Mouse (Mus musculus) brain, embryonic 18.5 days (tissue): ENCODE measurements around the gene Olfr742.

ENCODE experiments used
- DNase-seq: peaks from one replicate; pipeline ENCODE4 v3.0.0-alpha.2; 2012; ENCODE audit warnings: low read depth, low spot score

Olfr742 gene

DNA sequence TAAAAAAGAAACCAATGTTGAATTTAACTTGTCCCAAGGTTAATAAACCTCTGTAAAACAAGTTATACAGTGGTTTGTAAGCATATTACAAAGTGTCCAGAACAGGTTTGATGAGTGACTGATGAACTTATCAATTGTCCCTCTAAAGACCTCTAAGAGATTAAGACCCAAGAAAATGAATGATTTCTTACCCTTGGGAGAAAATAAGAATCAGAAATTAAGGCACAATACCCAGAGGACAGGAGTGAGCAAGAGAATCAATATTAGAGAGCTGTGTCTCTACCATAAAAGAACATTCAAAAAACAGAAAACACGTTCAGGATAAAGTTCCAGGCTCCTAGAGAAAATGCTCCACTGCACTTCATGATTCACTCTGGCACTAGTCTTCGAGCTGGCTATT, at the start of gene Olfr742:
Olfr742 (plus strand) TSS at position 301 of the 400 bp plus-strand sequence.
- DNase-seq: no peak

DNA sequence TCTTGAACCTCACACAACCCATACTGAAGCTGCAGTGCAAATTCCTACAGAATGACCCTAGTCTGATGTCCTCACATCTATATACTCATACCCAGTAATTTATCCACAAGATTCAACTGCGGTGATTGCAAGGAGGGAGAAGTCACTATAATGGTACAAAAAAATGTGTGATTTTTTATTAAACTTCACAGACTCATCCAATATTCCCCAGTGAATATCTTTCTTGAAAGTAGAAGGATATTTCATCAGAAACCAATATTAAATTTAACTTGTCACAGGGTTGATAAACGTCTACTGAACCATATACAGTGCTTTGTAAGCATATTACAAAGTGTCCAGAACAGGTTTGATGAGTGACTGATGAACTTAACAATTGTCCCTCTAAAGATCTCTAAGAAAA, 31.0 kb upstream of the Olfr742 start, which contains the start of gene Olfr741:
Olfr741 (plus strand) TSS at position 301 of the 400 bp plus-strand sequence.
- DNase-seq: no peak

DNA sequence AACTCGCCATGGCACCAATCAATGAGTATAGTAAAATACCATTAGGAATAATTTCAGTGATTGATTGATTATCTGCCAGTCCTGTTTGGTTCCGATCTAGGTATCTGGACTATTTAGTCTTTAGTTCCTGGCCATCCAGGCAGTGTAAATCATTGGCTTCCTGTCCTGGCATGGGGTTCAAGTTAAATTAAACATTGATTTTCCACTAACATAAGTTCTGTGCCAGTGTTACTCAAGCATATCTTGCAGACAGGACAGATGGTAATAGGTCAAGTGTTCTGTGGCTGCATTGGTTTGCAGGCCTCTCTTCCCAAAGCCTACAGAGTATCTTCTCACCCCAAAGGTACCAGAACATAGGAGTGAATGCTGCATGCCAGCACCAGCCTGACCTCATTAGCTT, 25.0 kb upstream of the Olfr742 start:
- DNase-seq: no peak

DNA sequence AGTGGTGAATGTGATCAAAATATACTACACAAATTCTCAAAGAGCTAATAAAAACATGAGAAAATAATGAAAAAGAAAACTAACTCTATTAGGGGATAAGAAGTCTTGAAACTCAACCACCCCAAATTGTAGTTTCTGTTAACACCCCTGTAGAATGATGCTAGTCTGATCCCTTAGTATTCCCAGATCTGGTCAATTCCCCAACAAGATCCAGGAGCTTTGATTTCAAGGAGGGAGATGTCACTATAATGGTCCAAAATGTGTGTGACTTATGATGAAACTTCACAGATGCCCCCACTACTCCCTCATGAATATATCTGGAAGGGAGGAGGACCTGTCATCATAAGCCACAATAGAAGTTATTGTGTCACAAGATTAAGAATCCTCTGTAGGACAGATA, 18.1 kb downstream of the Olfr742 start, which contains the start of gene Olfr743:
Olfr743 (plus strand) TSS at position 301 of the 400 bp plus-strand sequence.
- no peak for DNase-seq

DNA sequence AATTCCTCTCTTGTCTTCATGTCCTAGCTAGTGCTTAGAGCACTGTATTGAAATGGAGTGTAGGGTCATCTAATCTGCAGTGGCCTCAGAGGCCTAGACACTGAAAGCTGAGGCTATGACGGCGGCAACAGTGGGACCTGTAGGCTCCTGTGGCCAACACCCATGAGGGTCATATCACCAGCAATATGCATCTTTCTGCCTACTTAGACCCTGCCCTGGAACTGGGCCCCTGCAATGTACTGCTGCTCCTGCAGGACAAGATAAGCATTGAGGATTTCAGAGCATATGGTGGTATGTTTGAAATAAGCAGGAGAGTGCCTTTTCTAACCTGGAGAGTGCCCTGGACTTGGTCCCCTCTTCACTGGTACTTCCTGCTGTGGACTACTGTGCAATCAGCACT, 49.3 kb downstream of the Olfr742 start:
- no peak for DNase-seq
